Mouse (Mus musculus) brain, embryonic 14.5 days (tissue): ENCODE measurements around the gene Smim24.

Experiments used
- CTCF ChIP-seq: fragments of 200-500 bp; IDR thresholded peaks from 2 replicates; pipeline ENCODE4 v1.5.1; 2012; ENCODE audit warnings: inconsistent platforms, mild to moderate bottlenecking, moderate library complexity, borderline replicate concordance; ENCODE audit not compliant: insufficient read depth, insufficient read length; ENCODE audit errors: extremely low read depth
- POLR2A ChIP-seq: fragments of 200-500 bp; IDR thresholded peaks from 2 replicates; pipeline ENCODE4 v1.6.1; 2012; ENCODE audit warnings: mild to moderate bottlenecking, inconsistent platforms, borderline replicate concordance; ENCODE audit not compliant: poor library complexity, insufficient read depth, insufficient read length, severe bottlenecking; ENCODE audit errors: extremely low read depth

DNA sequence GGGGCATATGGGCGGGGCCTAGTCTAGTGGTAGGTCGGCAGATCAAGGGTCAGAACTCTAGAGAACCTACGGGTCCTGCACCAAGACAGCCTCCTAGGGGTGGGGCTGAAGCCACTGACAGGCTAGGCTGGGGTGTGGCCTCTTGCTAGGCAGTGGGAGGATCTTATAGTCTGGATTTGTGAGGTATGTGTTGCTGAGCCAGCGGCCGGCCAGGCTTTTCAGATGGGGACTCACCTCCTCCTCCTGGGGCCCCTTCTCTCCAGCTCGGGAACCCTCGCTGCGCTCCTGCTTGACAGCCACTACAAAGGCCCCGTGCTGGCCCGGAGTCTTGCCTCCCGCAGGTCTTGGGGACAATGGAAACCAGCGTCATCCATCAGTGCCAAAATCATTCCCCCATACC is 43.7 kb upstream of the Smim24 start:
- TF ChIP-seq CTCF (no peak), POLR2A (no peak)
